In genomic region chr4:4784305-4784704, GRCm38 (mm10) we compare ENCODE assay signal across 23 mouse cellular contexts. TPM values are rescaled to one million over a fixed set of nuclear protein-coding genes. Genes with fewer than 3 reads are reported as not detected.
DNase-seq lines count a peak whose midpoint lies in the region; ATAC-seq and TF ChIP-seq lines count a peak whose summit lies in the region.
"Had no signal": no experiment of that assay in that cellular context is flagged by ENCODE, and none has a peak within 500 bp of the region (broad histone marks: within the 10 kb centered on the region; RNA-seq: fewer than 3 reads in every experiment).

No protein-coding gene starts in this region.

- ATAC-seq in intestine, embryonic 16.5 days, result 0 out of 2 replicates have a peak, but pooled peaks have one; percentile 16
- no peak for ATAC-seq in intestine, postnatal 0 days
- peak; percentile 44; the same call in 1 of the 2 replicates for ATAC-seq in stomach, embryonic 15.5 days (ENCODE audit: insufficient read depth, low FRiP score, low read depth)
- ATAC-seq in stomach, postnatal 0 days (ENCODE audit: low FRiP score, low TSS enrichment), result peak; percentile 90
- ATAC-seq: CD4-positive, CD25-positive, alpha-beta regulatory T cell, adult 4 months; forebrain, embryonic 13.5 days; forebrain, embryonic 15.5 days had no signal

- no peak for TF ChIP-seq EP300 in MEL (IDR thresholded peaks at IDR 0.05; ENCODE audit: low read depth in 1 of 2, low read length in 2 of 2)
- TF ChIP-seq EP300 in stomach, postnatal 0 days (optimal IDR thresholded peaks at IDR 0.05), result no peak

- H3K27ac ChIP-seq in intestine, embryonic 16.5 days (ENCODE audit: low read length), result no peak overlapping the region
- H3K27ac ChIP-seq in intestine, postnatal 0 days (ENCODE audit: low read depth, low read length), result no peak overlapping the region
- no peak overlapping the region for H3K27ac ChIP-seq in MEL (ENCODE audit: control insufficient read depth, low read depth, low read length)
- H3K27ac ChIP-seq in stomach, embryonic 15.5 days, result no peak overlapping the region
- no peak overlapping the region for H3K27ac ChIP-seq in stomach, postnatal 0 days (replicated peaks)
- H3K27ac ChIP-seq: embryonic facial prominence, embryonic 10.5 days; embryonic facial prominence, embryonic 12.5 days; forebrain, embryonic 13.5 days; forebrain, embryonic 15.5 days had no signal

- peaks cover 5% of the 10 kb centered on the region; the same call in 1 of the 2 replicates for H3K9me3 ChIP-seq in intestine, embryonic 16.5 days (ENCODE audit: control insufficient read depth, low read length)
- H3K9me3 ChIP-seq in intestine, postnatal 0 days (ENCODE audit: control insufficient read depth), result 0 out of 2 replicates have a peak, but pooled peaks cover 4% of the 10 kb centered on the region
- no peaks in the 10 kb centered on the region for H3K9me3 ChIP-seq in MEL (replicated peaks; ENCODE audit: insufficient read depth, low read length)
- no peaks in the 10 kb centered on the region for H3K9me3 ChIP-seq in stomach, embryonic 15.5 days
- H3K9me3 ChIP-seq in stomach, postnatal 0 days (ENCODE audit: control insufficient read depth, low read length), result peaks cover 3% of the 10 kb centered on the region; the same call in 1 of the 2 replicates

- H3K27me3 ChIP-seq in intestine, embryonic 16.5 days (replicated peaks; ENCODE audit: control insufficient read depth, insufficient read depth, low read length), result no peaks in the 10 kb centered on the region
- H3K27me3 ChIP-seq in intestine, postnatal 0 days (replicated peaks; ENCODE audit: control insufficient read depth, insufficient read depth, low read length), result no peaks in the 10 kb centered on the region
- H3K27me3 ChIP-seq in MEL (ENCODE audit: control insufficient read depth in 1 of 2, insufficient read depth in 2 of 2, low read length in 2 of 2), result no peaks in the 10 kb centered on the region
- H3K27me3 ChIP-seq in stomach, embryonic 15.5 days (replicated peaks), result no peaks in the 10 kb centered on the region
- H3K27me3 ChIP-seq in stomach, postnatal 0 days (ENCODE audit: control insufficient read depth, insufficient read depth, low read length), result no peaks in the 10 kb centered on the region
- H3K27me3 ChIP-seq: CH12.LX; embryonic facial prominence, embryonic 12.5 days; forebrain, embryonic 13.5 days; forebrain, embryonic 15.5 days had no signal

- peaks cover 38% of the 10 kb centered on the region for H3K79me2 ChIP-seq in MEL (ENCODE audit: control insufficient read depth, insufficient read depth, low read length, poor library complexity)

- no peak overlapping the region for H3K9ac ChIP-seq in intestine, embryonic 16.5 days (ENCODE audit: low read depth, low read length)
- no peak overlapping the region for H3K9ac ChIP-seq in intestine, postnatal 0 days (ENCODE audit: low read depth, low read length)
- no peak overlapping the region for H3K9ac ChIP-seq in MEL (ENCODE audit: control insufficient read depth, low read depth, low read length, poor library complexity, severe bottlenecking)
- no peak overlapping the region for H3K9ac ChIP-seq in stomach, embryonic 15.5 days
- no peak overlapping the region for H3K9ac ChIP-seq in stomach, postnatal 0 days (ENCODE audit: low read length)
- H3K9ac ChIP-seq: embryonic facial prominence, embryonic 12.5 days; forebrain, embryonic 13.5 days; forebrain, embryonic 15.5 days had no signal

- TF ChIP-seq CTCF in intestine, postnatal 0 days (IDR thresholded peaks at IDR 0.05; ENCODE audit: low read depth), result no peak
- no peak for TF ChIP-seq CTCF in MEL (IDR thresholded peaks at IDR 0.05 in 2 of 3, conservative IDR thresholded peaks at IDR 0.05 in 1 of 3; ENCODE audit: control insufficient read depth in 1 of 3, insufficient read depth in 1 of 3, low read depth in 2 of 3, low read length in 3 of 3, poor library complexity in 1 of 3, severe bottlenecking in 1 of 3)
- TF ChIP-seq CTCF in stomach, postnatal 0 days (IDR thresholded peaks at IDR 0.05; ENCODE audit: low read depth), result no peak

- 68% methylated on average over 1 of the region's 1 CpGs for WGBS in intestine, embryonic 16.5 days
- 19% methylated on average over 1 of the region's 1 CpGs for WGBS in intestine, postnatal 0 days
- WGBS in stomach, embryonic 15.5 days, result 24% methylated on average over 1 of the region's 1 CpGs
- WGBS in stomach, postnatal 0 days, result 45% methylated on average over 1 of the region's 1 CpGs

- H3K4me3 ChIP-seq in intestine, embryonic 16.5 days (ENCODE audit: low read length), result no peak overlapping the region
- H3K4me3 ChIP-seq in intestine, postnatal 0 days (ENCODE audit: low read depth, low read length), result no peak overlapping the region
- H3K4me3 ChIP-seq in MEL (ENCODE audit: control insufficient read depth in 1 of 2, insufficient read depth in 1 of 2, low read depth in 2 of 2, low read length in 2 of 2), result no peak overlapping the region
- H3K4me3 ChIP-seq in stomach, embryonic 15.5 days (replicated peaks), result no peak overlapping the region
- H3K4me3 ChIP-seq in stomach, postnatal 0 days (ENCODE audit: low read depth, low read length), result no peak overlapping the region
- H3K4me3 ChIP-seq: embryonic facial prominence, embryonic 10.5 days; embryonic facial prominence, embryonic 12.5 days; forebrain, embryonic 13.5 days; forebrain, embryonic 15.5 days had no signal

- no peak for TF ChIP-seq POLR2A in MEL (IDR thresholded peaks at IDR 0.05; ENCODE audit: control insufficient read depth in 1 of 2, insufficient read depth in 1 of 2, low read depth in 1 of 2, low read length in 2 of 2, poor library complexity in 1 of 2)

- DNase-seq in MEL (ENCODE audit: low read depth, low spot score), result peak; percentile 49
- no peak for DNase-seq in stomach, postnatal 0 days (ENCODE audit: low spot score)
- DNase-seq in embryo, embryonic 11 days, result no peak
- DNase-seq in left cerebral cortex, adult 9 months (ENCODE audit: low spot score in 2 of 2), result no peak
- DNase-seq: adrenal gland, adult 2 months; adrenal gland, postnatal 10 days; adrenal gland, postnatal 25 days; B cell, adult 2 months; cerebellum, adult 11 months; cerebellum, adult 18-20 months; cerebellum, adult 8-10 months; cerebellum, adult 9-11 months; cerebellum, postnatal 14 days; cerebellum, postnatal 36 days had no signal

- no peak overlapping the region for H3K4me2 ChIP-seq in intestine, embryonic 16.5 days (ENCODE audit: low read depth, low read length)
- H3K4me2 ChIP-seq in intestine, postnatal 0 days (replicated peaks; ENCODE audit: low read depth), result no peak overlapping the region
- no peak overlapping the region for H3K4me2 ChIP-seq in stomach, embryonic 15.5 days
- no peak overlapping the region for H3K4me2 ChIP-seq in stomach, postnatal 0 days (replicated peaks; ENCODE audit: low read depth)
- H3K4me2 ChIP-seq: embryonic facial prominence, embryonic 12.5 days; forebrain, embryonic 13.5 days; forebrain, embryonic 15.5 days had no signal

- TF ChIP-seq RAD21 in MEL (IDR thresholded peaks at IDR 0.05; ENCODE audit: low read depth, low read length), result no peak

- no peaks in the 10 kb centered on the region for H3K4me1 ChIP-seq in intestine, embryonic 16.5 days (ENCODE audit: control insufficient read depth, insufficient read depth, low read length)
- H3K4me1 ChIP-seq in intestine, postnatal 0 days (replicated peaks; ENCODE audit: control insufficient read depth, insufficient read depth, low read length), result no peaks in the 10 kb centered on the region
- H3K4me1 ChIP-seq in MEL (ENCODE audit: control insufficient read depth in 1 of 2, insufficient read depth in 2 of 2, low read length in 2 of 2), result peaks cover 0 to 6% of the 10 kb centered on the region in 2 experiments; a peak in 2 of 4 replicates
- H3K4me1 ChIP-seq in stomach, embryonic 15.5 days, result no peaks in the 10 kb centered on the region; the same call in 1 of the 2 replicates
- H3K4me1 ChIP-seq in stomach, postnatal 0 days (replicated peaks; ENCODE audit: control insufficient read depth, insufficient read depth), result no peaks in the 10 kb centered on the region
- H3K4me1 ChIP-seq: embryonic facial prominence, embryonic 10.5 days; embryonic facial prominence, embryonic 12.5 days; forebrain, embryonic 13.5 days; forebrain, embryonic 15.5 days had no signal

- H3K36me3 ChIP-seq in intestine, embryonic 16.5 days (ENCODE audit: control insufficient read depth, insufficient read depth, low read length), result peaks cover 12% of the 10 kb centered on the region; the same call in 1 of the 2 replicates
- no peaks in the 10 kb centered on the region; the same call in 1 of the 2 replicates for H3K36me3 ChIP-seq in intestine, postnatal 0 days (ENCODE audit: control insufficient read depth, insufficient read depth)
- H3K36me3 ChIP-seq in MEL (ENCODE audit: control insufficient read depth in 1 of 2, insufficient read depth in 2 of 2, low read length in 2 of 2), result peaks cover 6 to 15% of the 10 kb centered on the region in 2 experiments
- H3K36me3 ChIP-seq in stomach, embryonic 15.5 days, result peaks cover 6% of the 10 kb centered on the region; the same call in 1 of the 2 replicates
- no peaks in the 10 kb centered on the region for H3K36me3 ChIP-seq in stomach, postnatal 0 days (ENCODE audit: control insufficient read depth, insufficient read depth, low read length)

TF ChIP-seq in MEL, 35 proteins besides CTCF, POLR2A, EP300 and RAD21:
- TF ChIP-seq MYC (IDR thresholded peaks at IDR 0.05; ENCODE audit: low read depth, low read length), result no peak
- TF ChIP-seq ZKSCAN1 (IDR thresholded peaks at IDR 0.05; ENCODE audit: low read depth, low read length), result no peak
- peak; percentile 29; the same call in 1 of the 2 replicates for TF ChIP-seq SIN3A (IDR thresholded peaks at IDR 0.05; ENCODE audit: low read length)
- TF ChIP-seq MXI1 (IDR thresholded peaks at IDR 0.05; ENCODE audit: low read depth, low read length), result peak; percentile 54; the same call in 1 of the 2 replicates
- 0 out of 2 replicates have a peak, but pooled peaks have one; percentile 4 for TF ChIP-seq TCF12 (IDR thresholded peaks at IDR 0.05; ENCODE audit: low read depth, low read length)
- TF ChIP-seq BHLHE40 (IDR thresholded peaks at IDR 0.05; ENCODE audit: borderline replicate concordance, low read depth, low read length), result peak; percentile 30; the same call in 1 of the 2 replicates
- TF ChIP-seq ETS1 (IDR thresholded peaks at IDR 0.05; ENCODE audit: low read depth, low read length), result no peak
- no peak for TF ChIP-seq JUND (IDR thresholded peaks at IDR 0.05; ENCODE audit: low read depth, low read length)
- peak; percentile 23; the same call in 1 of the 2 replicates for TF ChIP-seq GATA1 (IDR thresholded peaks at IDR 0.05; ENCODE audit: low read depth, low read length)

RNA-seq across cellular contexts. Expression of gene Impad1, which starts 8.8 kb away (rescaled TPM):
- polyA plus RNA-seq in intestine, embryonic 16.5 days (2015; fragmentation: Nextera tagmentation; extraction: Ambion mirVana), result 25.9 and 28.4 TPM in 2 replicates
- 23.9 and 24.3 TPM in 2 replicates for polyA plus RNA-seq in intestine, postnatal 0 days (2015; fragmentation: Nextera tagmentation; extraction: Ambion mirVana)
- total RNA-seq in MEL (2012; rRNA removed), result 21.0 and 21.2 TPM in 2 replicates
- polyA plus RNA-seq in MEL (2012; ENCODE audit: insufficient read depth in 1 of 2, insufficient read length in 2 of 2, low read depth in 1 of 2, low replicate concordance in 2 of 2, missing spikeins in 1 of 2), result 10 to 100 TPM; 13.3 to 44.2 TPM
- polyA plus RNA-seq in stomach, embryonic 15.5 days (2015; fragmentation: Nextera tagmentation; extraction: Ambion mirVana), result 38.5 and 41.6 TPM in 2 replicates
- polyA plus RNA-seq in stomach, postnatal 0 days (2015; fragmentation: Nextera tagmentation; extraction: Ambion mirVana), result 23.5 and 23.6 TPM in 2 replicates
